In the genomic region with DNA sequence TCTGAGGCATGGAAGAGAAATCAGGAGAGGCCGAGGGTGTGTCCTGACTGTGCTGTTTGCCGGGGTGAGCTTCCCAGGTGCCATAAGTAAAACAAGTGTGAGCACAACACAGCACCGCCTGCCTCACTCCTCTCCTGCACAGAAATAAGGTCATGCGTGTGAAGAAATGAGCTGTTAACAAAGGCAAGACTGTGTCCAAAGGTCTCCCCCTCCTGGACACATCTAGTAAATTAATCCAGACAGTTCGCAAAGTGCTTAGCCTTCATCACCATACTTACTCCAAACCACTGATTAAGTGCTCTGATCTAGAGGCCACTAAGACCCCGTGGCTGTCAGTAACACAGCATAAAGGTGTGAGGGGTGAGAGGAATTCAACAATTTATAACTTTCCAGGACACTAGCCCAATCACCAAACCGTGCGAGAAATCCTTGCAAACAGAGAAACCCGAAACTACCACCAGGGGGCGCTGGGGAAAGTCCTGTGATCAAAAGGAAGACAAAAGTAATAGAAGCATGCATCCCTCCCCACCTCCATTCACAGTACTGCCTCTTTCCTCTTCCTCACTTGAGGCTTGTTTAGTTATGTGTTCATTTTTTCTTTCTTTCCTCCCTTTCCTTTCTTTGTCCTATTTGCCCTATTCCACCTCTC, we compare ENCODE assay signal across 11 mouse cellular contexts. TPM values are rescaled to one million over a fixed set of nuclear protein-coding genes. Genes with fewer than 3 reads are reported as not detected.
DNase-seq lines count a peak whose midpoint lies in the region; ATAC-seq and TF ChIP-seq lines count a peak whose summit lies in the region.
"Had no signal": no experiment of that assay in that cellular context is flagged by ENCODE, and none has a peak within 500 bp of the region (broad histone marks: within the 10 kb centered on the region; RNA-seq: fewer than 3 reads in every experiment).

No protein-coding gene starts in this region.

- no peak for DNase-seq in forebrain, embryonic 11.5 days (ENCODE audit: low spot score)
- peak; percentile 2 for DNase-seq in liver, adult 2 months (ENCODE audit: extremely low read depth, low read depth, low spot score)
- peak; percentile 11 for DNase-seq in WW6 (ENCODE audit: low read depth, low spot score)
- DNase-seq in lung, postnatal 14 days: peak; percentile 3
- no peak for DNase-seq in frontal cortex, postnatal 10 days (ENCODE audit: low spot score in 2 of 2)

- no peak overlapping the region for H3K4me2 ChIP-seq in forebrain, embryonic 11.5 days (ENCODE audit: low read depth, low read length, severe bottlenecking)
- H3K4me2 ChIP-seq in forebrain, embryonic 12.5 days: no peak overlapping the region
- no peak overlapping the region for H3K4me2 ChIP-seq in liver, embryonic 12.5 days
- H3K4me2 ChIP-seq in hindbrain, embryonic 13.5 days: no peak overlapping the region
- H3K4me2 ChIP-seq: heart, embryonic 15.5 days had no signal

- H3K4me1 ChIP-seq in forebrain, embryonic 11.5 days (replicated peaks; ENCODE audit: control insufficient read depth, insufficient read depth, low read length): no peaks in the 10 kb centered on the region
- H3K4me1 ChIP-seq in forebrain, embryonic 12.5 days: no peaks in the 10 kb centered on the region
- no peaks in the 10 kb centered on the region for H3K4me1 ChIP-seq in liver, adult 2 months (ENCODE audit: control insufficient read depth, insufficient read depth, low read length)
- no peaks in the 10 kb centered on the region for H3K4me1 ChIP-seq in liver, embryonic 12.5 days
- H3K4me1 ChIP-seq in hindbrain, embryonic 13.5 days (replicated peaks): no peaks in the 10 kb centered on the region
- H3K4me1 ChIP-seq: heart, embryonic 15.5 days had no signal

- WGBS in forebrain, embryonic 11.5 days: 51% methylated on average over 10 of the region's 10 CpGs
- WGBS in forebrain, embryonic 12.5 days: 54% methylated on average over 10 of the region's 10 CpGs
- whole genome bisulfite sequencing in liver, adult 2 months: 60% methylated on average over 10 of the region's 10 CpGs
- 42% methylated on average over 10 of the region's 10 CpGs for WGBS in liver, embryonic 12.5 days (ENCODE audit: insufficient replicate concordance)
- whole genome bisulfite sequencing in hindbrain, embryonic 13.5 days: 52% methylated on average over 10 of the region's 10 CpGs

- H3K9ac ChIP-seq in forebrain, embryonic 11.5 days (ENCODE audit: low read length): no peak overlapping the region
- H3K9ac ChIP-seq in forebrain, embryonic 12.5 days: no peak overlapping the region
- H3K9ac ChIP-seq in liver, adult 2 months (ENCODE audit: low read depth, low read length): no peak overlapping the region
- H3K9ac ChIP-seq in liver, embryonic 12.5 days: no peak overlapping the region
- no peak overlapping the region for H3K9ac ChIP-seq in hindbrain, embryonic 13.5 days
- H3K9ac ChIP-seq: heart, embryonic 15.5 days had no signal

- H3K4me3 ChIP-seq in forebrain, embryonic 11.5 days (ENCODE audit: low read depth, low read length): no peak overlapping the region
- no peak overlapping the region for H3K4me3 ChIP-seq in forebrain, embryonic 12.5 days (replicated peaks)
- no peak overlapping the region for H3K4me3 ChIP-seq in liver, adult 2 months (ENCODE audit: insufficient read depth, low read depth, low read length)
- no peak overlapping the region for H3K4me3 ChIP-seq in liver, embryonic 12.5 days
- H3K4me3 ChIP-seq in hindbrain, embryonic 13.5 days: no peak overlapping the region
- H3K4me3 ChIP-seq: heart, embryonic 15.5 days had no signal

- ATAC-seq in forebrain, embryonic 11.5 days (replicated peaks; ENCODE audit: low FRiP score): 0 out of 2 replicates have a peak, but pooled peaks have one; percentile 27
- ATAC-seq in forebrain, embryonic 12.5 days (ENCODE audit: low FRiP score): no peak
- ATAC-seq in liver, embryonic 12.5 days: no peak
- ATAC-seq in hindbrain, embryonic 13.5 days (ENCODE audit: low FRiP score): no peak

- H3K79me2 ChIP-seq in liver, adult 2 months (ENCODE audit: control insufficient read depth, insufficient read depth, low read length): no peaks in the 10 kb centered on the region

- H3K36me3 ChIP-seq in forebrain, embryonic 11.5 days (ENCODE audit: control insufficient read depth, insufficient read depth, low read length): no peaks in the 10 kb centered on the region
- no peaks in the 10 kb centered on the region for H3K36me3 ChIP-seq in forebrain, embryonic 12.5 days (replicated peaks)
- no peaks in the 10 kb centered on the region for H3K36me3 ChIP-seq in liver, adult 2 months (ENCODE audit: control insufficient read depth, insufficient read depth, low read length)
- no peaks in the 10 kb centered on the region for H3K36me3 ChIP-seq in liver, embryonic 12.5 days
- no peaks in the 10 kb centered on the region for H3K36me3 ChIP-seq in hindbrain, embryonic 13.5 days
- H3K36me3 ChIP-seq: heart, embryonic 15.5 days had no signal

- H3K27me3 ChIP-seq in forebrain, embryonic 11.5 days (ENCODE audit: control insufficient read depth, insufficient read depth, low read length): no peaks in the 10 kb centered on the region
- H3K27me3 ChIP-seq in forebrain, embryonic 12.5 days: no peaks in the 10 kb centered on the region
- H3K27me3 ChIP-seq in liver, adult 2 months (ENCODE audit: control insufficient read depth, insufficient read depth, low read length): no peaks in the 10 kb centered on the region
- H3K27me3 ChIP-seq in liver, embryonic 12.5 days (replicated peaks): no peaks in the 10 kb centered on the region
- no peaks in the 10 kb centered on the region for H3K27me3 ChIP-seq in hindbrain, embryonic 13.5 days
- H3K27me3 ChIP-seq: heart, embryonic 15.5 days had no signal

- no peak overlapping the region for H3K27ac ChIP-seq in forebrain, embryonic 11.5 days (ENCODE audit: low read depth, low read length)
- no peak overlapping the region for H3K27ac ChIP-seq in forebrain, embryonic 12.5 days
- no peak overlapping the region for H3K27ac ChIP-seq in liver, adult 2 months (replicated peaks; ENCODE audit: insufficient read depth, low read depth, low read length)
- no peak overlapping the region for H3K27ac ChIP-seq in liver, embryonic 12.5 days
- no peak overlapping the region for H3K27ac ChIP-seq in hindbrain, embryonic 13.5 days
- H3K27ac ChIP-seq: heart, embryonic 15.5 days had no signal

- no peak; the same call in 1 of the 2 replicates for TF ChIP-seq CTCF in liver, adult 2 months (IDR thresholded peaks at IDR 0.05; ENCODE audit: low read depth, low read length)

- TF ChIP-seq POLR2A in liver, adult 2 months (IDR thresholded peaks at IDR 0.05; ENCODE audit: extremely low read depth, insufficient read depth, low read length): no peak

- no peaks in the 10 kb centered on the region for H3K9me3 ChIP-seq in forebrain, embryonic 11.5 days (ENCODE audit: control insufficient read depth, low read length)
- no peaks in the 10 kb centered on the region for H3K9me3 ChIP-seq in forebrain, embryonic 12.5 days
- no peaks in the 10 kb centered on the region for H3K9me3 ChIP-seq in liver, embryonic 12.5 days (replicated peaks)
- H3K9me3 ChIP-seq in hindbrain, embryonic 13.5 days: no peaks in the 10 kb centered on the region
- H3K9me3 ChIP-seq: heart, embryonic 15.5 days had no signal

RNA-seq across cellular contexts. Expression of a gene that starts 15.7 kb away (rescaled TPM):
- not detected in 2 replicates for polyA plus RNA-seq in forebrain, embryonic 11.5 days (2014; fragmentation: Nextera tagmentation; extraction: Ambion mirVana)
- polyA plus RNA-seq in forebrain, embryonic 12.5 days (2016; fragmentation: Nextera tagmentation; extraction: Ambion mirVana): not detected in 2 replicates
- total RNA-seq in liver, adult 2 months (2014; rRNA removed): not detected in 2 replicates
- polyA plus RNA-seq in liver, adult 2 months (2012; rRNA removed): not detected in 2 replicates
- polyA plus RNA-seq in liver, embryonic 12.5 days (2016; fragmentation: Nextera tagmentation; extraction: Ambion mirVana): not detected in 2 replicates
- polyA plus RNA-seq in hindbrain, embryonic 13.5 days (2015; fragmentation: Nextera tagmentation; extraction: Ambion mirVana): not detected in 2 replicates
- polyA plus RNA-seq: cortical plate, adult 2 months; heart, embryonic 15.5 days; liver, embryonic 16.5 days had no signal

RNA-seq across cellular contexts. Expression of a gene that starts 34.1 kb away (rescaled TPM):
- polyA plus RNA-seq in forebrain, embryonic 11.5 days (2014; fragmentation: Nextera tagmentation; extraction: Ambion mirVana): not detected in 2 replicates
- not detected in 2 replicates for polyA plus RNA-seq in forebrain, embryonic 12.5 days (2016; fragmentation: Nextera tagmentation; extraction: Ambion mirVana)
- total RNA-seq in liver, adult 2 months (2014; rRNA removed): not detected in 2 replicates
- not detected in 2 replicates for polyA plus RNA-seq in liver, adult 2 months (2012; rRNA removed)
- not detected in 2 replicates for polyA plus RNA-seq in liver, embryonic 12.5 days (2016; fragmentation: Nextera tagmentation; extraction: Ambion mirVana)
- polyA plus RNA-seq in hindbrain, embryonic 13.5 days (2015; fragmentation: Nextera tagmentation; extraction: Ambion mirVana): not detected in 2 replicates
- polyA plus RNA-seq: cortical plate, adult 2 months; heart, embryonic 15.5 days; liver, embryonic 16.5 days had no signal

RNA-seq across cellular contexts. Expression of a gene that starts 37.5 kb away (rescaled TPM):
- not detected in 2 replicates for polyA plus RNA-seq in forebrain, embryonic 11.5 days (2014; fragmentation: Nextera tagmentation; extraction: Ambion mirVana)
- polyA plus RNA-seq in forebrain, embryonic 12.5 days (2016; fragmentation: Nextera tagmentation; extraction: Ambion mirVana): not detected in 2 replicates
- not detected in 2 replicates for total RNA-seq in liver, adult 2 months (2014; rRNA removed)
- not detected in 2 replicates for polyA plus RNA-seq in liver, adult 2 months (2012; rRNA removed)
- not detected in 2 replicates for polyA plus RNA-seq in liver, embryonic 12.5 days (2016; fragmentation: Nextera tagmentation; extraction: Ambion mirVana)
- 1.1 and 1.6 TPM in 2 replicates for polyA plus RNA-seq in hindbrain, embryonic 13.5 days (2015; fragmentation: Nextera tagmentation; extraction: Ambion mirVana)
- polyA plus RNA-seq: liver, embryonic 16.5 days had no signal

Comparison
In these comparisons a context has a peak if more than half of its experiments do, and no peak if none do; other contexts are left out.
1. DNase-seq: peak in liver, adult 2 months (single experiment), WW6 (single experiment) and lung, postnatal 14 days (single experiment); none in forebrain, embryonic 11.5 days (single experiment) and frontal cortex, postnatal 10 days (0 of 2).